Mouse (Mus musculus) retina, adult 2 months (tissue): ENCODE results near the gene Pbx2.

Experiments used
- DNase-seq: peaks from one replicate; pipeline ENCODE4 v3.0.0-alpha.2; 2012; ENCODE audit warnings: low read depth, low spot score

Gene Pbx2

DNA sequence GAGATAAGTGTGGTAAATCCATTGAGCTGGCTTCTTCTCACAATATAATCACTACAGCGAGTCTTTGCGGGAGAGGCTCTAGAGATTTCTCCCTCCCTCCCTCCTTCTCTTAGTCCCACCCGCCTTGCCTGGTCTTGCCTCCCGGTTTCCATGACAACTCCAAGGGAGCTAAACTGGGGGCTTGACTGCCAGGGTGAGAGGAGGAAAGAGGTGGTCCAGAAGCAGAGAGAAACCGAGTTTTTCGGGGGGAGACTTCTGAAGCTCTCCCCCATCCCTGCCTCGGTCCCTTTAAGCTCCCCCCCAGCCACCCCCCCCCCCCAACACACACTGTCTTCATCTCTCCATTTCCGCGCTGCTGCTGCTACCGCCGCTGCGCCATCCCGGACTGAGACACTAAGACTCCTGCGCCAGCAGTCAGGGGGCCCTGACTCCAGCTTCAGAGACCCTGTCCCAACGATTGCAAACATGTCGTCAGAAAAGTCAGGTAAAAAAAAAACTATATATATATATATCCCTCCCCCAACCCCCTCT lies 38.2 kb downstream of the Pbx2 start, which contains the start of gene Prrt1:
Gene Prrt1 (plus strand): TSS at position 313 of the 531 bp plus-strand sequence.
- no peak for DNase-seq

GRCm38 (mm10) chr17:34629796-34630603 lies 38.9 kb downstream of the Pbx2 start:
- DNase-seq, result no peak

GRCm38 (mm10) chr17:34630761-34631301 lies 39.8 kb downstream of the Pbx2 start:
- DNase-seq, result no peak

GRCm38 (mm10) chr17:34631647-34632046 lies 40.6 kb downstream of the Pbx2 start:
- DNase-seq, result no peak

DNA sequence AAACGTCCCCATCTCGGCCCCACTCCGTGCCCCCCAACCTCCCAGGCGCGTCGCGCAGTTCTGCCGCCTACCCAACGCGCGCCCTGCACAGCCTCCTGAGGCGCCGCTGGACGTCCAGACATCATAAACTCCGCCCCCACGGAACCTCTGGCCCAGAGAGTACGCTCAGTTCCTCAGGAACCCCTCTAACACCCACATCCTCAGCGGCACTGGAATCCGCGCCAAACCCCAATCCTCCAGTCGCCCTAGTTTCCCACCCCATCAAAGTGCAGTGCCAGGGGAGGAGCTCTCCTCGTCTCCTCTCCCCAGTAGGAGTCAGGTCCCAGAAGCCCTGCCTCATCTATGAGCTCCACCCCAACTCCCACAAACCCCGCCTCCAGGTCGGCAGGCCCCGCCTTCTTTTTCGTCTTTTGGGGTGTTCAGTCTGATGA lies 41.2 kb downstream of the Pbx2 start:
- DNase-seq, result no peak

DNA sequence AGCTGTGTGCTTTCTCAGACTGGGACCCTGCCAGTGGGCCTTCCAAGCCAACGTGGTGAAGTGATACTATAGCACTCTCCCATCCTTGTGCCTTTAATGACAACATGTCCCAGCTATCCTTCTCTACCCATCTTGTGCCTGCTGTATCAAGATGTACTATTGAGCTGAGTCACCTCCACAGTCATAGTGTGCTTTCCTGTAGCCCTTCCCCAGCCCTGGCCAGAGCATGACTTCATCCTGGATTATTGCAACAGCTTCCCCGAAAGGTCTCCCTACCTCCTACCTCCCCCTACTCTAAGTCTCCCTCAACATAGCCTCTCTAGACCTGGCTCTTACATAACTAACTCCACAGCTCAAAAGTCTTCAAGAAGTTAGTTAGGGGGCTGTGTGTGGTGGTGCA lies 44.6 kb downstream of the Pbx2 start:
- DNase-seq, result no peak

- DNase-seq, result no peak
Measured at GRCm38 (mm10) chr17:34637459-34637858, 46.4 kb downstream of the Pbx2 start.

GRCm38 (mm10) chr17:34639461-34640255 lies 48.6 kb downstream of the Pbx2 start:
- no peak for DNase-seq

DNA sequence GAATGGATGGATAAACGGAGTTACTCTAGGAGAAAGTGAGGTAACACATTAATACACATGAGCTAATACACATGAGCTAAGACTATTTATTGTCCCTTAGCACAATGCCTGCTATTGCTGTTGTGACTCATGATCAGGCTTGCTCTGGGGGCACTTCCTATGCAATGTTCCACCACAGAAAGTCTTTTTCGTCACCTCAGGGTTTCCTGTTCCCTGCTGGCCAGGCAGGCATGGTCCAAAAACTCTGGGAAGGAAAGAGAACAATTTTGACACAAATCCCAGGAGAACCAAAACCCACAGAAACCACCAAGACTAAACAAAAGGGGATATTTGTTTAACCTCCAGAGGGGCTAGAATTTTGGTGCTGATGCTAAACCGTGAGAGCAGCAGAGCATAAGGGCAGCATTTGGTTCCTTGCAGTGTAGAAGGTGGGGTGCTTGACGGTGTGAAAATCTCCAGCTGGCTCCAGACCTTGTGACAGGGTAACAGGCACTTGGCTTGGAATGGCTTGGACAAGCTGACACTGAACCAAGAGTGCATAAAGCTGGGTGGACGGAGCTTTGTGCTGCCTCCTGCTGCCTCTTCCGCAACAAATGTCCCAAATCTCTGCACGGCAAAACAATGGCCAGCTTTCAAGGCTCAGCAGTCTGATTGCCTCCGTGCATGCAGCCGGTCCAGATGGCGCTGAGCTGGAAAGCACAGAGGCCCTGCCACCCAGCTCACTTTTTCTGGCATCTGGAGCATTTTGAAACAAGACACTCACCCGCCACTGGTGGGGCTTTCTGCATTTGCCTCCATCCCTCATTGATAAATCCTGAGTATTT lies 49.9 kb downstream of the Pbx2 start:
- DNase-seq, result no peak

GRCm38 (mm10) chr17:34641945-34642344 lies 50.9 kb downstream of the Pbx2 start:
- DNase-seq, result no peak

DNA sequence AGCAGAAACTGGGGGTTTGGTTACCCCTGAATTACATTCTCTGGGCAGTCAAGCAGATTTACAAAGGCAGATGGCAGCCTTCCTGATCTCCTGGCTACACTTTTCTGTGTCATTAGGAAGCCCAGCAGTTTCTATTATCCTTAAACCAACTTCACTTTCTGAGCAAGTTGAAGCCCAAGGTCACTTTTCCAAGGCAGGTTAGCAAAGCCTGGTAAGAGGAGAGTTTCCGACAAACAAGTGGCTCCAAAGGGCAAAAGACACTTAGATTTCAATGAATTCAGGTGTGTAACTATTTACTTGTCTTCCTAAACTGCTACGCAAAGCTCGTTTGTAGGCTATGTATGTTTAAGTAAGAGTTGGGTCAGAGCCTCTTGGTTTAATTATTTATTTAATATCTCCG lies 52.3 kb downstream of the Pbx2 start:
- DNase-seq, result no peak

GRCm38 (mm10) chr17:34643944-34644343 lies 52.9 kb downstream of the Pbx2 start:
- no peak for DNase-seq

DNA sequence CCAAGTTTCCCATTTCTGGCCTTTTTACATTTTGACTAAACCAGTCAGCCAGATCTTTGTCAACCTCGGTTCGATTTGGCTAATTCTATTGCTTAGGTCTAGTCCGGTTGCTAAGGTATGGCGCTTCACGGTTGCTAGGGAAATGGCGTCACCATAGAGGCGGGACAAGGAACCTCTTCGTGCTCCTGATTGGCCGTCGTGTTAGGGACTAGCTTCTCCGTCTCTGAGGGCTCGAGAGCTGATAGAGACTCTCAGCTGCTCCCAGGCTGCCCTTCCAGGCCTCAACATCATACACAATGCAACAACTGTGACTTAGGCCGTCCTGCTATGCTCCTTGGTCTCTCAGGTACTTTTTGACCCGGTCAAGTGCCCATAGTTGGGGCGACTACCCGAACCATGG lies 53.5 kb downstream of the Pbx2 start, which contains the start of gene Fkbpl:
Gene Fkbpl (plus strand): TSS at position 157 of the 400 bp plus-strand sequence.
- peak; percentile 96 for DNase-seq

DNA sequence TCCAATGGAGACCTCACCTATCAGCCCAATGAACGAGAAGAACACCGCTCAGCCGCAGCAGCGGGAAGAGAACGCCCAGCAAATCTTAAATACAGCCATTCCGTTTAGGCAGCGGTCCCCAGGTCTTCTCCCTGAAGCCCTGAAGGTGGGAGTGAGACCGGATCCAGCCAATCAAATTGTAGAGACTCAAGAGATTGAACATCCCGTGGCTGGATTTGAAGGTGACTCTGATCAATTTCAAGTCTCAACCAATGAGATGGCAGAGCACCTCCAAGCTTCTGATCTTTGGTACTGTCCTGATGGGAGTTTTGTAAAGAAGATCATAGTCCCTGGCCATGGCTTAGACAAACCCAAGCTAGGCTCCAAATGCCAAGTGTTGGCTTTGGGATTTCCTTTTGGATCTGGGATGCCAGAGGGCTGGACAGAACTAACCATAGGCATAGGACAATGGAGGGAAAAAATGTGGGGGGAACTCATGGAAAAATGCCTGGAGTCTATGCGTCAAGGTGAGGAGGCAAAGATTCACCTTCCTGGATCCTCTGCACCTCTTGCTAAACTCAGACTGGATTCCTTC lies 54.3 kb downstream of the Pbx2 start:
- no peak for DNase-seq

- no peak for DNase-seq
Measured at GRCm38 (mm10) chr17:34645831-34646511, 54.9 kb downstream of the Pbx2 start.
